Mouse (Mus musculus) ES-Bruce4 (cell line): ENCODE results near the gene Acvr1b.

Experiments
- CTCF ChIP-seq: IDR thresholded peaks from one replicate; pipeline ENCODE4 v1.8.1; 2011; ENCODE audit warnings: low read depth, low read length
- POLR2A ChIP-seq: IDR thresholded peaks from one replicate; pipeline ENCODE4 v1.8.1; 2011; ENCODE audit warnings: low read length; ENCODE audit not compliant: insufficient read depth

- TF ChIP-seq POLR2A (no peak), CTCF (no peak)
Measured at GRCm38 (mm10) chr15:101154700-101155616, 18.9 kb upstream of the Acvr1b start.
